Mouse (Mus musculus): ENCODE results near the gene Olfr514. TPM values are rescaled to one million over a fixed set of nuclear protein-coding genes. Genes with fewer than 3 reads are reported as not detected.
"Not testable (repeated sequence)": the region's sequence is repeated elsewhere in the genome, so short reads cannot be mapped to it uniquely, and the experiment has no call there.

Olfr514 gene
- not detected in 2 replicates for polyA plus RNA-seq (2014; fragmentation: Nextera tagmentation; extraction: Ambion mirVana)

GRCm38 (mm10) chr7:108825897-108826296 lies at the start of gene Olfr514:
Olfr514 (minus strand) TSS chr7:108825997.
- Histone ChIP-seq H3K4me2 (ENCODE audit: low read depth, low read length) (no peak within 1 kb of the TSS), H3K9me3 (ENCODE audit: control insufficient read depth, low read length) (no peaks in the 10 kb centered on the region), H3K4me1 (ENCODE audit: control insufficient read depth, insufficient read depth, low read length) (no peaks in the 10 kb centered on the region), H3K27me3 (replicated peaks; ENCODE audit: control insufficient read depth, insufficient read depth, low read length) (no peaks in the 10 kb centered on the region), H3K9ac (ENCODE audit: low read depth, low read length) (no peak within 1 kb of the TSS), H3K27ac (replicated peaks; ENCODE audit: low read depth, low read length) (no peak within 1 kb of the TSS), H3K36me3 (ENCODE audit: control insufficient read depth, insufficient read depth, low read length) (no peaks in the 10 kb centered on the region), H3K4me3 (ENCODE audit: low read depth, low read length) (no peak within 1 kb of the TSS)
- no peak for ATAC-seq (ENCODE audit: low read depth)
- no peak for DNase-seq (ENCODE audit: low spot score)

GRCm38 (mm10) chr7:108872279-108872678 lies 46.5 kb upstream of the Olfr514 start, which contains the start of gene Olfr517:
Olfr517 (minus strand) TSS chr7:108872379.
- Histone ChIP-seq H3K27ac (replicated peaks; ENCODE audit: low read depth, low read length) (no peak within 1 kb of the TSS), H3K4me2 (ENCODE audit: low read depth, low read length) (no peak within 1 kb of the TSS), H3K4me3 (ENCODE audit: low read depth, low read length) (no peak within 1 kb of the TSS), H3K27me3 (replicated peaks; ENCODE audit: control insufficient read depth, insufficient read depth, low read length) (no peaks in the 10 kb centered on the region), H3K36me3 (ENCODE audit: control insufficient read depth, insufficient read depth, low read length) (no peaks in the 10 kb centered on the region), H3K4me1 (ENCODE audit: control insufficient read depth, insufficient read depth, low read length) (no peaks in the 10 kb centered on the region), H3K9ac (ENCODE audit: low read depth, low read length) (no peak within 1 kb of the TSS), H3K9me3 (ENCODE audit: control insufficient read depth, low read length) (no peaks in the 10 kb centered on the region)
- WGBS: 67% methylated on average over 2 of the region's 2 CpGs
- DNase-seq (ENCODE audit: low spot score) (no peak), ATAC-seq (ENCODE audit: low read depth) (no peak)

- 84% methylated on average over 2 of the region's 2 CpGs for WGBS
- DNase-seq (ENCODE audit: low spot score): no peak
- Histone ChIP-seq H3K4me1 (ENCODE audit: control insufficient read depth, insufficient read depth, low read length) (no peaks in the 10 kb centered on the region), H3K9ac (ENCODE audit: low read depth, low read length) (no peak within 1 kb of the TSS), H3K36me3 (ENCODE audit: control insufficient read depth, insufficient read depth, low read length) (no peaks in the 10 kb centered on the region), H3K9me3 (ENCODE audit: control insufficient read depth, low read length) (no peaks in the 10 kb centered on the region), H3K4me2 (ENCODE audit: low read depth, low read length) (no peak within 1 kb of the TSS), H3K27me3 (replicated peaks; ENCODE audit: control insufficient read depth, insufficient read depth, low read length) (no peaks in the 10 kb centered on the region), H3K27ac (replicated peaks; ENCODE audit: low read depth, low read length) (no peak within 1 kb of the TSS), H3K4me3 (ENCODE audit: low read depth, low read length) (no peak within 1 kb of the TSS)
- no peak for ATAC-seq (ENCODE audit: low read depth)
Observed at GRCm38 (mm10) chr7:108850429-108850828, 24.6 kb upstream of the Olfr514 start, which contains the start of gene Olfr516. Olfr516 (minus strand) TSS chr7:108850529.

GRCm38 (mm10) chr7:108814593-108815215 lies 11.1 kb downstream of the Olfr514 start:
- WGBS: 49% methylated on average over 5 of the region's 5 CpGs
- not testable (repeated sequence) for H3K9ac ChIP-seq (ENCODE audit: low read depth, low read length); H3K9me3 ChIP-seq (ENCODE audit: control insufficient read depth, low read length); H3K36me3 ChIP-seq (ENCODE audit: control insufficient read depth, insufficient read depth, low read length); H3K27me3 ChIP-seq (replicated peaks; ENCODE audit: control insufficient read depth, insufficient read depth, low read length); H3K4me1 ChIP-seq (ENCODE audit: control insufficient read depth, insufficient read depth, low read length); H3K27ac ChIP-seq (replicated peaks; ENCODE audit: low read depth, low read length); H3K4me2 ChIP-seq (ENCODE audit: low read depth, low read length); H3K4me3 ChIP-seq (ENCODE audit: low read depth, low read length)
- 0 out of 2 replicates have a peak, but pooled peaks have one; percentile 60 for ATAC-seq (ENCODE audit: low read depth)
- DNase-seq (ENCODE audit: low spot score): peak; percentile 67

- peak; percentile 85 for DNase-seq (ENCODE audit: low spot score)
- WGBS: 0% methylated on average over 1 of the region's 1 CpGs
Observed at GRCm38 (mm10) chr7:108797205-108797933, 28.4 kb downstream of the Olfr514 start.

More at GRCm38 (mm10) chr7:108797205-108797933, 28.4 kb downstream of the Olfr514 start:
- Histone ChIP-seq H3K9ac (ENCODE audit: low read depth, low read length) (no peak overlapping the region), H3K4me3 (ENCODE audit: low read depth, low read length) (no peak overlapping the region), H3K36me3 (ENCODE audit: control insufficient read depth, insufficient read depth, low read length) (no peaks in the 10 kb centered on the region), H3K4me2 (ENCODE audit: low read depth, low read length) (no peak overlapping the region), H3K27ac (replicated peaks; ENCODE audit: low read depth, low read length) (peak overlapping the region; percentile 39; the same call in 1 of the 2 replicates), H3K9me3 (ENCODE audit: control insufficient read depth, low read length) (no peaks in the 10 kb centered on the region), H3K4me1 (ENCODE audit: control insufficient read depth, insufficient read depth, low read length) (peaks cover 4% of the 10 kb centered on the region; the same call in 1 of the 2 replicates), H3K27me3 (replicated peaks; ENCODE audit: control insufficient read depth, insufficient read depth, low read length) (no peaks in the 10 kb centered on the region)
- peak; percentile 94 for ATAC-seq (ENCODE audit: low read depth)

Other genes with a start within 250 kb of the Olfr514 start
- gene Olfr506, start 215.2 kb downstream of the Olfr514 start, polyA plus RNA-seq (2014; fragmentation: Nextera tagmentation; extraction: Ambion mirVana): 0.16 TPM in 1 of 2 replicates, not detected in the other
- gene Olfr507, start 204.2 kb downstream of the Olfr514 start, polyA plus RNA-seq (2014; fragmentation: Nextera tagmentation; extraction: Ambion mirVana): not detected in 2 replicates
- gene Olfr508, start 196.0 kb downstream of the Olfr514 start, polyA plus RNA-seq (2014; fragmentation: Nextera tagmentation; extraction: Ambion mirVana): not detected in 2 replicates
- gene Olfr509, start 174.1 kb downstream of the Olfr514 start, polyA plus RNA-seq (2014; fragmentation: Nextera tagmentation; extraction: Ambion mirVana): 0.05 and 0.08 TPM in 2 replicates
- not detected in 2 replicates for gene Olfr510, start 159.6 kb downstream of the Olfr514 start, polyA plus RNA-seq (2014; fragmentation: Nextera tagmentation; extraction: Ambion mirVana)
- gene Olfr512, start 112.7 kb downstream of the Olfr514 start, polyA plus RNA-seq (2014; fragmentation: Nextera tagmentation; extraction: Ambion mirVana): 0.20 TPM in 1 of 2 replicates, not detected in the other
- gene Olfr513, start 75.0 kb downstream of the Olfr514 start, polyA plus RNA-seq (2014; fragmentation: Nextera tagmentation; extraction: Ambion mirVana): 0.14 TPM in 1 of 2 replicates, not detected in the other
- gene Olfr516, start 24.5 kb upstream of the Olfr514 start, polyA plus RNA-seq (2014; fragmentation: Nextera tagmentation; extraction: Ambion mirVana): 0.15 TPM in 1 of 2 replicates, not detected in the other
- not detected in 2 replicates for gene Olfr517, start 46.4 kb upstream of the Olfr514 start, polyA plus RNA-seq (2014; fragmentation: Nextera tagmentation; extraction: Ambion mirVana)
- 0.07 TPM in 1 of 2 replicates, not detected in the other for gene Olfr518, start 59.0 kb upstream of the Olfr514 start, polyA plus RNA-seq (2014; fragmentation: Nextera tagmentation; extraction: Ambion mirVana)
- gene Olfr519, start 68.4 kb upstream of the Olfr514 start, polyA plus RNA-seq (2014; fragmentation: Nextera tagmentation; extraction: Ambion mirVana): not detected in 2 replicates
- gene Nlrp10, start 104.2 kb upstream of the Olfr514 start, polyA plus RNA-seq (2014; fragmentation: Nextera tagmentation; extraction: Ambion mirVana): 0.08 and 0.13 TPM in 2 replicates
- gene Eif3f, start 108.4 kb upstream of the Olfr514 start, polyA plus RNA-seq (2014; fragmentation: Nextera tagmentation; extraction: Ambion mirVana): 107 and 110 TPM in 2 replicates
- gene Tub, start 124.3 kb upstream of the Olfr514 start, polyA plus RNA-seq (2014; fragmentation: Nextera tagmentation; extraction: Ambion mirVana): 5.6 and 6.8 TPM in 2 replicates